Mouse (Mus musculus): ENCODE data around the gene Nadk. TPM values are rescaled to one million over a fixed set of nuclear protein-coding genes. Genes with fewer than 3 reads are reported as not detected.

Gene Nadk
- polyA plus RNA-seq (2015; fragmentation: Nextera tagmentation; extraction: Ambion mirVana): 40.9 and 55.3 TPM in 2 replicates

DNA sequence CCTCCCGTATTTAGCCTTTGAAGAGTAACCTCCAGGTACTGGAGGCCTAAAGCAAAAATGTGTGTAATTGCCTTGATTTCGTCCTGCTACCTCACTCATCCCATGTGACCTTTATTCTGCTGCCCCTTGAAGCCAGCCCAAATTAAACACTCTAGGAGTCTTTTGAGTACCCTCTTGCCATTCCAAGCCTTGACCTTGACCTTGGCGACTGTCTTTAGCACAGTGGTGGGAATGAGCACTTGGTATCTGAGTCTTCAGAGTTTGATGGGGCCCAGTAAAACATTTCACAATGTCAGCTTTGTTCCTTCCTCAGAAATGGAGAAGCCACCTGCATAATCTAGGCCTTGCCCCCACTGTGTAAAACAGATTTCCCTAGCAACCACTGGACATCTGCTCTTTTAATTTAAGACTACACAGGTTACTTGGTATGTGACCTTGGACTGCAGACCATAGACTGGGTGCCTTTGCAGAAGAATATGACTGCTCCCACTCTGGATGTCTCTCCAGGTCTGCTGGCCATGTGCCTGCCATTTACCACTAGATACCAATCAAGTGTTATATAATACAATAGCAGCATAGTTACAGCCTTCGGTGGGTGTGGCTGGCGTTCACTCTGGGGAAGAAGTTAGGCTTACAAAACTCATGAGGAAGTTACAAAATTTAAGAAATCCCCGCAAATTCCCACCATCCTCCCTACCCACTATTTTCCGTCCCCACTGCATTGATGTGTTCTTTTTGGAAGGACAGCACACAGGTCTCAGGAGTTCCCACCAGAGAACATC lies at the start of gene Nadk:
Gene Nadk, plus strand, starts transcription at position 718 of the 782 bp plus-strand sequence.
- Histone ChIP-seq H3K4me3 (peak within 1 kb of the TSS; percentile 94), H3K9ac (peak within 1 kb of the TSS; percentile 27; the same call in 1 of the 2 replicates), H3K27ac (peak within 1 kb of the TSS; percentile 98), H3K27me3 (no peaks in the 10 kb centered on the region), H3K9me3 (replicated peaks) (no peaks in the 10 kb centered on the region), H3K4me2 (peak within 1 kb of the TSS; percentile 76), H3K4me1 (replicated peaks) (peaks cover 56% of the 10 kb centered on the region), H3K36me3 (peaks cover 30% of the 10 kb centered on the region)
- WGBS: 68% methylated on average over 7 of the region's 7 CpGs
- no peak for ATAC-seq (replicated peaks; ENCODE audit: insufficient number of reproducible peaks, insufficient read depth, low FRiP score, low read depth)

DNA sequence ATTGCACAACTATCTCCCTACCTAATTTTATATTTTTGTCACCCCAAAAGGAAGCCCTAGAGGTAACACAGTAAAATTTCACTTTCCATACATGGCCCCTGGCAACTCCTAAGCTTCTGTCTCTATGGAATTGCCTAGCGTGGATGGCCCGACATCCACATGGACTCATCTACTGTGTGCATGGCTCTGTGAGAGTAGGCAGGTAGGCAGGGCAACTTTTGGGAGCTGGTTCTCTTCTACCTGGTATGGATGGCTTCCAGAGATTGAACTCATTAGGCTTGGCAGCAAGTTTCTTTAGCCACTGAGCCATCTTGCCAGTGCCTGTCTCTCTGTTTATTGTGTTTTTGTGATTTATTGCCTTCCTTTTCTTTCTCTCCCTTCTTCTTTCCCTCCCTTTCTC lies 47.4 kb upstream of the Nadk start:
- WGBS: 95% methylated on average over 2 of the region's 2 CpGs

DNA sequence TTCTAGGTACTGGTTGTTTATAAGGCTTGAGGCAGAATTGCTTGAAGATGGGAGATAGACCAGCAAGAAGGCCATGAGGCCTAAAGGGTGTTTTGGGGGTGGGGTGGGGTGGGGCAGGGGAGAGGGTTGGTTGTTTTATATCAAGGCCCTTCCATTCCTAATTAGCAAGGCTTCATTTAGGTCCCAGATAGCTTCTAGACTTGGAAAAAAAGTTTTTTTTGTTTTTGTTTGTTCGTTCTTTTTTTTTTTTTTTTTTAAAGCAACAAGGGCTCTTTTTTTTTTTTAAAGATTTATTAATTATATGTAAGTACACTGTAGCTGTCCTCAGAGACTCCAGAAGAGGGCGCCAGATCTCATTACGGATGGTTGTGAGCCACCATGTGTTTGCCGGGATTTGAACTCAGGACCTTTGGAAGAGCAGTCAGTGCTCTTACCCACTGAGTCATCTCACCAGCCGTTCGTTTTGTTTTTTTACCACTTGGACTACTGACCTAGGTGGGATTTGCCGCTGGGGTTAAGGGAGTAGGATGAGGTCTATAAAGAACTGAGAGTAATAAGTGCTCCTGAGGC lies 44.1 kb upstream of the Nadk start:
- Histone ChIP-seq H3K27me3 (no peaks in the 10 kb centered on the region), H3K27ac (no peak overlapping the region), H3K4me2 (no peak overlapping the region), H3K9me3 (replicated peaks) (no peaks in the 10 kb centered on the region), H3K4me3 (no peak overlapping the region), H3K9ac (no peak overlapping the region), H3K36me3 (no peaks in the 10 kb centered on the region), H3K4me1 (replicated peaks) (0 out of 2 replicates have a peak, but pooled peaks cover under 1% of the 10 kb centered on the region)
- no peak for ATAC-seq (replicated peaks; ENCODE audit: insufficient number of reproducible peaks, insufficient read depth, low FRiP score, low read depth)
- 88% methylated on average over 7 of the region's 7 CpGs for WGBS

More for the DNA sequence above, 47.4 kb upstream of the Nadk start:
- H3K9ac ChIP-seq: no peak overlapping the region
- H3K9me3 ChIP-seq (replicated peaks): no peaks in the 10 kb centered on the region
- no peaks in the 10 kb centered on the region for H3K36me3 ChIP-seq
- H3K4me3 ChIP-seq: no peak overlapping the region
- peaks cover 5% of the 10 kb centered on the region; the same call in 1 of the 2 replicates for H3K4me1 ChIP-seq (replicated peaks)
- H3K27me3 ChIP-seq: no peaks in the 10 kb centered on the region
- no peak overlapping the region for H3K27ac ChIP-seq
- no peak overlapping the region for H3K4me2 ChIP-seq
- ATAC-seq (replicated peaks; ENCODE audit: insufficient number of reproducible peaks, insufficient read depth, low FRiP score, low read depth): no peak

DNA sequence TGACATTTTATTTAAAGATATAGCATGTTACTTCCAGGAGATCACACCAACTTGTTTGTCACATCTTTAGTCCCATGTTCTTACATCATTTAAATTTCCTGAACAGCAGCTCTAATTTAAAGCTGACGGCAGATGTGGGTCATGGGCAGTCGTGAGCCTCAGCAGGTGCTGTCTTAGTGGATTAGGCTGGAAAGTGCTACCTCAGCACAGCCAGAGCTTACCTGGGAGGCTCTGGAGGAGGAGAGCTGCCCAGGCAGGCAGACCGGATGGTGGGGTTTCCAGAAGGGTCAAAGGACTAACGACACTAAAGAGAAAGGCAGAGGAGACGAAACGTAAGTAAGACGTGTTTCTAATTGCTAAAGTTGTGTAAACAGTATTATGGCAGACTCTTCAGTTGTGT lies 39.9 kb upstream of the Nadk start:
- WGBS: 78% methylated on average over 7 of the region's 7 CpGs
- Histone ChIP-seq H3K4me3 (no peak overlapping the region), H3K36me3 (peaks cover 4% of the 10 kb centered on the region; the same call in 1 of the 2 replicates), H3K27ac (no peak overlapping the region), H3K4me2 (no peak overlapping the region), H3K9me3 (replicated peaks) (no peaks in the 10 kb centered on the region), H3K4me1 (replicated peaks) (no peaks in the 10 kb centered on the region), H3K9ac (no peak overlapping the region), H3K27me3 (no peaks in the 10 kb centered on the region)
- ATAC-seq (replicated peaks; ENCODE audit: insufficient number of reproducible peaks, insufficient read depth, low FRiP score, low read depth): no peak

DNA sequence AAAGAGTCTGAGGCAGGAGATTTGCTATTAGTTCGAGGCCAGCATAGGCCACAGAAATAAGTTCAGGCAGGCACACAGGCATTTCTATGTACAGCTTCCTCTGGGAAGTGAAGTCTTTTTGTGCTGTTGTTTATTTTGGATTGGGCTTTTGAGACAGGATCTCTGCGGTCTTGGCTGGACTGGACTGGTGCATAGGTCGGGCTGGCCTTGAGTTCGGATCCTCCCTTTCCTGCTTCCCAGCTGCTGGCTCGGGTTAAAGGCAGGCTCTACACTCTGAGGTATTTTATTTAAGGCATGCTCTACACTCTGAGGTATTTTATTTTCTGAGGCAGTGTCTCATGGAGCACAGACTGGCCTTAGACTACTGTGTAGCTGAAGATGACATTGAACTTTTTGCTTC lies 36.4 kb upstream of the Nadk start:
- WGBS: 71% methylated on average over 5 of the region's 5 CpGs
- no peak overlapping the region for H3K4me2 ChIP-seq
- H3K4me1 ChIP-seq (replicated peaks): no peaks in the 10 kb centered on the region
- peaks cover 23% of the 10 kb centered on the region for H3K36me3 ChIP-seq
- no peaks in the 10 kb centered on the region for H3K27me3 ChIP-seq
- 0 out of 2 replicates have a peak, but pooled peaks have one; percentile 18 for ATAC-seq (replicated peaks; ENCODE audit: insufficient number of reproducible peaks, insufficient read depth, low FRiP score, low read depth)
- no peaks in the 10 kb centered on the region for H3K9me3 ChIP-seq (replicated peaks)
- no peak overlapping the region for H3K4me3 ChIP-seq
- H3K27ac ChIP-seq: no peak overlapping the region
- no peak overlapping the region for H3K9ac ChIP-seq

DNA sequence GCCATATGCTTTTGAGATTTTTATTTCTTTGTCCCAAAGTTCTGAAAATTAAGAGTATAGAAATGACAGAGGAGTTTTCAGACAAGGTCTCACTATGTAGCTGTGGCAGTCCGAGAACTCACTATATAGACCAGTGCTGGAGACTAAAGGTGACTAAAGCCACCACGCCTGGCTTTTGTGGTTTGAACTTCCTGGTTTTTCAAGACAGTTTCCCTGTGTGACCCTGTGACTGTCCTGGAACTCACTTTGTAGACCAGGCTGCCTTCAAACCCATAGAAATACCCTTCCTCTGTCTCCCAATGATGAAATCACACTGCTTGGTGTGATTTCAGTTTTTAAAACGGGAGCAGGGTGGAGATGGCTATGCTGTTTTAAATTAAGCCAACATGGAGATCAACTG lies 32.9 kb upstream of the Nadk start:
- 89% methylated on average over 3 of the region's 3 CpGs for WGBS
- no peak overlapping the region for H3K4me2 ChIP-seq
- H3K9me3 ChIP-seq (replicated peaks): no peaks in the 10 kb centered on the region
- H3K27ac ChIP-seq: no peak overlapping the region
- no peaks in the 10 kb centered on the region for H3K4me1 ChIP-seq (replicated peaks)
- H3K9ac ChIP-seq: no peak overlapping the region
- H3K27me3 ChIP-seq: no peaks in the 10 kb centered on the region
- ATAC-seq (replicated peaks; ENCODE audit: insufficient number of reproducible peaks, insufficient read depth, low FRiP score, low read depth): no peak
- H3K4me3 ChIP-seq: no peak overlapping the region
- peaks cover 34% of the 10 kb centered on the region for H3K36me3 ChIP-seq

DNA sequence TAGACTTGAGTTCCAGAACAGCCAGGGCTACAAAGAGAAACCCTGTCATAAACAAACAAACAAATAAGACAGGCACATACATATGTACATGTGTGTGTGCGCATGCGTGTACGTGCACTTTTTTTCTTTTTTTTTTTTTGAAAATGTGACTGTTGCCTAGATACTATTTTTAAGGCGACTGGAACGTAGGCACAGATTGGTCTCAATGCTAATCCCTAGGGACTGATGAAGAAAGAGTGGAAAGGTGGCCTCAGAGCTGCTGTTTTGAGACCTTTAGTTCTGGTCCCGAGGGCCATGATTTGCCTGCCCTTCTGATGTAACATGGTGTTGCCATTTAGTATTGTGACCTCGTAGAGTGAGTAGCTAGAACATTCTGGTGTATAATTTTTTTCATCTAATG lies 12.2 kb upstream of the Nadk start:
- H3K4me3 ChIP-seq: no peak overlapping the region
- no peak for ATAC-seq (replicated peaks; ENCODE audit: insufficient number of reproducible peaks, insufficient read depth, low FRiP score, low read depth)
- no peak overlapping the region for H3K27ac ChIP-seq
- 94% methylated on average over 7 of the region's 7 CpGs for WGBS
- H3K4me1 ChIP-seq (replicated peaks): no peaks in the 10 kb centered on the region
- no peaks in the 10 kb centered on the region for H3K27me3 ChIP-seq
- H3K9ac ChIP-seq: no peak overlapping the region
- H3K36me3 ChIP-seq: peaks cover 58% of the 10 kb centered on the region
- no peaks in the 10 kb centered on the region for H3K9me3 ChIP-seq (replicated peaks)
- no peak overlapping the region for H3K4me2 ChIP-seq

DNA sequence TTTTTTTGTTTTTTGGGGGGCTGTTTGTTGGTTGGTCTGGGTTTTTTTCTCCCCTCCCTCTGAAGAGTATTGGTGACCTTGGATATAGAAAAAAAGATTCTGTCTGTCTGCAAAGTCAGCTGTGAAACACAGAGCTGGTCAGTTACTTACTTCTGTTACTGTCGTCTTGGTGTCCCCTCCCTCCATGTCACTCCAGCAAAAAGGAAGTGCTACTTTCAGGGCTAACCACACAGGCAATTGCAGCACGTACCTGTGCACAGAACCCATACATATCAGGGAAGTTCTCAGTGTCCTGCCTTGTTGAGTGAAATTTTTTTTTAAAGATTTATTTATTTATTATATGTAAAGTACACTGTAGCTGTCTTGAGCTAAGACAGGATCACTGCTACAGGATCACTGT lies 11.7 kb upstream of the Nadk start:
- ATAC-seq (replicated peaks; ENCODE audit: insufficient number of reproducible peaks, insufficient read depth, low FRiP score, low read depth): no peak
- 82% methylated on average over 2 of the region's 2 CpGs for WGBS
- Histone ChIP-seq H3K4me2 (no peak overlapping the region), H3K4me1 (replicated peaks) (no peaks in the 10 kb centered on the region), H3K4me3 (no peak overlapping the region), H3K9me3 (replicated peaks) (no peaks in the 10 kb centered on the region), H3K27me3 (no peaks in the 10 kb centered on the region), H3K27ac (no peak overlapping the region), H3K36me3 (peaks cover 59% of the 10 kb centered on the region), H3K9ac (no peak overlapping the region)

DNA sequence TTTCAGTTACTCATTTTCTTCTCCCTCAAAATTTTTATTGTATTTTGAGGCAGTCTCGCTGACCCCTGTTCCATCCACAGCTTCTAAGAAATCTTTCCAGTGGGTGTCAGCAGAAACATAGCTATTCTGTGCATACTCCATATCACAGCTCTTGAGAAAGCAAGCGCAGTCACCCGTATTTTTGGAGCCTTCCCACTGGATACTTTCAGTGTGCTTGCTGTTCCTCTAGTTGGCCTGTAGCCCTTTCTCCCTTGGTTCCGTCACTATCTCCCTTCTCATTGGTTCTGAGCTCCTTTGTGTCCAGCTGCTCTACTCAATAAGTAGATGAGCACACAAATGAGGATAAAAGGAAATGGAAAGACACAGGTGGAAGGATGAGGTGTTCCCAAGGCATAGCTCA lies 11.1 kb upstream of the Nadk start:
- Histone ChIP-seq H3K27me3 (no peaks in the 10 kb centered on the region), H3K9me3 (replicated peaks) (no peaks in the 10 kb centered on the region), H3K4me1 (replicated peaks) (no peaks in the 10 kb centered on the region), H3K27ac (no peak overlapping the region), H3K4me3 (no peak overlapping the region), H3K9ac (no peak overlapping the region), H3K4me2 (no peak overlapping the region), H3K36me3 (peaks cover 59% of the 10 kb centered on the region)
- ATAC-seq (replicated peaks; ENCODE audit: insufficient number of reproducible peaks, insufficient read depth, low FRiP score, low read depth): no peak
- 90% methylated on average over 4 of the region's 4 CpGs for WGBS

DNA sequence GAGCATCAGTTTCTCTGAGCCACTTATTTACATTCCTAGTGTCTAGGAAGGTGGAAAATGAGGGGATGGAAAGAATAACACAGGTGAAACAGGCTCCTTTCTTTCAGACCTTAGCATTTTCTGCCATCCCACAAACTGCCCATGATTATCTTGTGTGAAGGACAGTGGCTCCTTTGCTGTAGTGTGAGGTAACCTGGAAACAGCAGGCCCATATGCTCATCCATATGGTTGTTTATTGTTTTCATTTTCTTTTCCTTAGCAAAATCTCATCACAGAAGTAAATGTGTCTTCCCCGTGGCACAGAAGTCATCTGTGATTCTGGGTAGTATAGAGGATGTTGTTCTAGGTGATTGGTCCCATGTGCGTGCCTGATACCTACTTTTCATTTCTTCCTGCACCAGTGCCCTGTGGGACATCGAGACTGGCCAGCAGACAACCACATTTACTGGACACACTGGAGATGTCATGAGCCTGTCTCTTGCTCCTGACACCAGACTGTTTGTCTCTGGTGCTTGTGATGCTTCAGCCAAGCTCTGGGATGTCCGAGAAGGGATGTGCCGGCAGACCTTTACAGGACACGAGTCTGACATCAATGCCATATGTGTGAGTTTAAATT lies 9.2 kb upstream of the Nadk start:
- ATAC-seq (replicated peaks; ENCODE audit: insufficient number of reproducible peaks, insufficient read depth, low FRiP score, low read depth): no peak
- peaks cover 63% of the 10 kb centered on the region for H3K36me3 ChIP-seq
- H3K9ac ChIP-seq: no peak overlapping the region
- no peak overlapping the region for H3K4me3 ChIP-seq
- H3K4me1 ChIP-seq (replicated peaks): no peaks in the 10 kb centered on the region
- H3K9me3 ChIP-seq (replicated peaks): no peaks in the 10 kb centered on the region
- 90% methylated on average over 6 of the region's 6 CpGs for WGBS
- H3K4me2 ChIP-seq: no peak overlapping the region
- no peaks in the 10 kb centered on the region for H3K27me3 ChIP-seq
- no peak overlapping the region for H3K27ac ChIP-seq

DNA sequence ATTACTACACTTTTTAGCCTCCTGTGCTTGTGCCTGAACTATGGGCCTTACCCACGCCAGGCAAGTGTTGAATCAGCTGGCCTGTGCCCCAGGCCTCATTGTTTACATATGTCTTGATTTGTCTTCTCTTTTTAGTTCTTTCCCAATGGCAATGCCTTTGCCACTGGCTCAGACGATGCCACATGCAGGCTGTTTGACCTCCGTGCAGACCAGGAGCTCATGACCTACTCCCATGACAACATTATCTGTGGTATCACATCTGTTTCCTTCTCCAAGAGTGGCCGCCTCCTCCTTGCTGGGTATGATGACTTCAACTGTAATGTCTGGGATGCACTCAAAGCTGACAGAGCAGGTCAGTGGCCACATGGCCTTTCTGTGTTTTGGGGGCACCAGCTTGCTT lies 7.3 kb upstream of the Nadk start:
- Histone ChIP-seq H3K27me3 (no peaks in the 10 kb centered on the region), H3K36me3 (peaks cover 73% of the 10 kb centered on the region), H3K4me1 (replicated peaks) (peaks cover 8% of the 10 kb centered on the region), H3K4me2 (no peak overlapping the region), H3K4me3 (no peak overlapping the region), H3K9me3 (replicated peaks) (no peaks in the 10 kb centered on the region), H3K9ac (no peak overlapping the region), H3K27ac (no peak overlapping the region)
- no peak for ATAC-seq (replicated peaks; ENCODE audit: insufficient number of reproducible peaks, insufficient read depth, low FRiP score, low read depth)
- WGBS: 70% methylated on average over 4 of the region's 4 CpGs

Measured in heart, embryonic 15.5 days (tissue).